Mouse (Mus musculus): Measurements from ENCODE around the gene E130116L18Rik. TPM values are rescaled to one million over a fixed set of nuclear protein-coding genes. Genes with fewer than 3 reads are reported as not detected.
A peak's percentile ranks its signal among the peaks of the same experiment; 100 is the strongest.
"Not testable (repeated sequence)": the region's sequence is repeated elsewhere in the genome, so short reads cannot be mapped to it uniquely, and the experiment has no call there.

The E130116L18Rik gene
- total and polyA plus RNA-seq, 2 experiments from 2014 or later, result not detected

- DNase-seq (ENCODE audit: low spot score), result peak; percentile 11
- no peak for TF ChIP-seq EP300 (IDR thresholded peaks at IDR 0.05; ENCODE audit: low read depth)
- no peak for TF ChIP-seq CTCF (IDR thresholded peaks at IDR 0.05; ENCODE audit: low read depth)
- no peak within 1 kb of the TSS for H3K27ac ChIP-seq (ENCODE audit: low read depth)
- H3K4me2 ChIP-seq (ENCODE audit: low read depth, low read length), result no peak within 1 kb of the TSS
- ATAC-seq (ENCODE audit: insufficient read depth, low read depth), result 0 out of 2 replicates have a peak, but pooled peaks have one; percentile 8
- no peak within 1 kb of the TSS for H3K4me3 ChIP-seq (ENCODE audit: low read depth, low read length)
- no peaks in the 10 kb centered on the region for H3K27me3 ChIP-seq (ENCODE audit: control insufficient read depth, insufficient read depth, low read length)
- H3K9me3 ChIP-seq (replicated peaks; ENCODE audit: control insufficient read depth, low read length), result no peaks in the 10 kb centered on the region
- H3K4me1 ChIP-seq (ENCODE audit: control insufficient read depth, insufficient read depth), result no peaks in the 10 kb centered on the region
- no peaks in the 10 kb centered on the region for H3K36me3 ChIP-seq (replicated peaks; ENCODE audit: control insufficient read depth, insufficient read depth, low read length)
- WGBS, result 92% methylated on average over 1 of the region's 1 CpGs
- no peak within 1 kb of the TSS for H3K9ac ChIP-seq (replicated peaks; ENCODE audit: low read depth, low read length)
Observed at GRCm38 (mm10) chr5:25181004-25181531, 41.9 kb downstream of the E130116L18Rik start, which contains the start of gene Galntl5. Gene Galntl5 (plus strand): TSS chr5:25181460.

- H3K9me3 ChIP-seq (replicated peaks; ENCODE audit: control insufficient read depth, low read length), result 0 out of 2 replicates have a peak, but pooled peaks cover 2% of the 10 kb centered on the region
- H3K27me3 ChIP-seq (ENCODE audit: control insufficient read depth, insufficient read depth, low read length), result no peaks in the 10 kb centered on the region
- WGBS, result 92% methylated on average over 3 of the region's 3 CpGs
- no peaks in the 10 kb centered on the region for H3K4me1 ChIP-seq (ENCODE audit: control insufficient read depth, insufficient read depth)
- no peak overlapping the region for H3K4me2 ChIP-seq (ENCODE audit: low read depth, low read length)
- no peak overlapping the region for H3K4me3 ChIP-seq (ENCODE audit: low read depth, low read length)
- no peak overlapping the region for H3K9ac ChIP-seq (replicated peaks; ENCODE audit: low read depth, low read length)
- no peak overlapping the region for H3K27ac ChIP-seq (ENCODE audit: low read depth)
- TF ChIP-seq CTCF (IDR thresholded peaks at IDR 0.05; ENCODE audit: low read depth), result no peak
- no peak for TF ChIP-seq EP300 (IDR thresholded peaks at IDR 0.05; ENCODE audit: low read depth)
- DNase-seq (ENCODE audit: low spot score), result no peak
- H3K36me3 ChIP-seq (replicated peaks; ENCODE audit: control insufficient read depth, insufficient read depth, low read length), result no peaks in the 10 kb centered on the region
- ATAC-seq (ENCODE audit: insufficient read depth, low read depth), result no peak
Observed at GRCm38 (mm10) chr5:25179936-25180488, 42.9 kb downstream of the E130116L18Rik start.

GRCm38 (mm10) chr5:25179284-25179683 is 43.7 kb downstream of the E130116L18Rik start:
- no peaks in the 10 kb centered on the region for H3K4me1 ChIP-seq (ENCODE audit: control insufficient read depth, insufficient read depth)
- no peak overlapping the region for H3K4me2 ChIP-seq (ENCODE audit: low read depth, low read length)
- no peaks in the 10 kb centered on the region for H3K27me3 ChIP-seq (ENCODE audit: control insufficient read depth, insufficient read depth, low read length)
- no peak overlapping the region for H3K4me3 ChIP-seq (ENCODE audit: low read depth, low read length)
- no peaks in the 10 kb centered on the region for H3K36me3 ChIP-seq (replicated peaks; ENCODE audit: control insufficient read depth, insufficient read depth, low read length)
- DNase-seq (ENCODE audit: low spot score), result no peak
- WGBS, result 96% methylated on average over 4 of the region's 4 CpGs
- H3K9me3 ChIP-seq (replicated peaks; ENCODE audit: control insufficient read depth, low read length), result 0 out of 2 replicates have a peak, but pooled peaks cover 4% of the 10 kb centered on the region
- no peak for ATAC-seq (ENCODE audit: insufficient read depth, low read depth)
- no peak for TF ChIP-seq EP300 (IDR thresholded peaks at IDR 0.05; ENCODE audit: low read depth)
- no peak for TF ChIP-seq CTCF (IDR thresholded peaks at IDR 0.05; ENCODE audit: low read depth)
- no peak overlapping the region for H3K27ac ChIP-seq (ENCODE audit: low read depth)
- H3K9ac ChIP-seq (replicated peaks; ENCODE audit: low read depth, low read length), result no peak overlapping the region

GRCm38 (mm10) chr5:25178543-25178942 is 44.4 kb downstream of the E130116L18Rik start:
- not testable (repeated sequence) for H3K9ac ChIP-seq (replicated peaks; ENCODE audit: low read depth, low read length); H3K9me3 ChIP-seq (replicated peaks; ENCODE audit: control insufficient read depth, low read length); H3K36me3 ChIP-seq (replicated peaks; ENCODE audit: control insufficient read depth, insufficient read depth, low read length); H3K4me3 ChIP-seq (ENCODE audit: low read depth, low read length); ATAC-seq (ENCODE audit: insufficient read depth, low read depth); H3K4me2 ChIP-seq (ENCODE audit: low read depth, low read length); H3K27ac ChIP-seq (ENCODE audit: low read depth); DNase-seq (ENCODE audit: low spot score); H3K27me3 ChIP-seq (ENCODE audit: control insufficient read depth, insufficient read depth, low read length); H3K4me1 ChIP-seq (ENCODE audit: control insufficient read depth, insufficient read depth)
- 88% methylated on average over 4 of the region's 4 CpGs for WGBS

DNA sequence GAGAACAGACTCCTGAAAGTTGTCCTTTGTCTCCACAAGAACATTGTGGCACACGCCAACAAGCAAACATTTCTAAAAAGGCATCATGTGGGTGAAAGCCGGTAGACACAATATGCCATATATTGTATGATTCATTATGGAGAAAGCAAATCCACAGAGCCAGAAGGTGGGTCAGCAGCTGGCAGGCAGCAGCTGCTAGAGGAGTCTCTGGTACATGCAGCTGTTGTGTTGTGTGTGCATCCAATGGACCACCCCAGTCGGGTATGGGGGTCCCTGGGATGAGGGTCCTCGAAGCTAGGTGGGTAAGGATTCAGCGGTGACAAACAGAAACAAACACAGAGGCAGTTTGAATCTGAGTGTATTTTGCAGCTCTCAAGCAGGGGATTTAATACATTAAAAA is 45.0 kb downstream of the E130116L18Rik start:
- H3K4me3 ChIP-seq (ENCODE audit: low read depth, low read length); ATAC-seq (ENCODE audit: insufficient read depth, low read depth); H3K4me2 ChIP-seq (ENCODE audit: low read depth, low read length); DNase-seq (ENCODE audit: low spot score); H3K27me3 ChIP-seq (ENCODE audit: control insufficient read depth, insufficient read depth, low read length); H3K27ac ChIP-seq (ENCODE audit: low read depth); H3K36me3 ChIP-seq (replicated peaks; ENCODE audit: control insufficient read depth, insufficient read depth, low read length); H3K9ac ChIP-seq (replicated peaks; ENCODE audit: low read depth, low read length); H3K4me1 ChIP-seq (ENCODE audit: control insufficient read depth, insufficient read depth); H3K9me3 ChIP-seq (replicated peaks; ENCODE audit: control insufficient read depth, low read length): not testable (repeated sequence)
- 79% methylated on average over 5 of the region's 5 CpGs for WGBS

Other genes with a start within 250 kb of the E130116L18Rik start
- 62.9 and 72.2 TPM in 2 replicates for gene Prkag2, start 122.5 kb downstream of the E130116L18Rik start, total RNA-seq (2014; rRNA removed; ENCODE audit: low replicate concordance)
- 121 and 122 TPM in 2 replicates for gene Prkag2, start 122.5 kb downstream of the E130116L18Rik start, polyA plus RNA-seq (2015; fragmentation: Nextera tagmentation; extraction: Ambion mirVana)
- not detected in 2 replicates for gene Galntl5, start 41.7 kb downstream of the E130116L18Rik start, total RNA-seq (2014; rRNA removed; ENCODE audit: low replicate concordance)
- not detected in 2 replicates for gene Galntl5, start 41.7 kb downstream of the E130116L18Rik start, polyA plus RNA-seq (2015; fragmentation: Nextera tagmentation; extraction: Ambion mirVana)
- 28.4 and 31.5 TPM in 2 replicates for gene Galnt11, start 1.2 kb downstream of the E130116L18Rik start, total RNA-seq (2014; rRNA removed; ENCODE audit: low replicate concordance)
- gene Galnt11, start 1.2 kb downstream of the E130116L18Rik start, polyA plus RNA-seq (2015; fragmentation: Nextera tagmentation; extraction: Ambion mirVana), result 28.3 and 28.6 TPM in 2 replicates

Measured in heart, postnatal 0 days (tissue).